Mouse (Mus musculus): ENCODE measurements around the gene Foxe1. TPM values are rescaled to one million over a fixed set of nuclear protein-coding genes. Genes with fewer than 3 reads are reported as not detected.
A peak's percentile ranks its signal among the peaks of the same experiment; 100 is the strongest.

Foxe1 gene
- polyA plus RNA-seq, 1 experiment = not detected

DNA sequence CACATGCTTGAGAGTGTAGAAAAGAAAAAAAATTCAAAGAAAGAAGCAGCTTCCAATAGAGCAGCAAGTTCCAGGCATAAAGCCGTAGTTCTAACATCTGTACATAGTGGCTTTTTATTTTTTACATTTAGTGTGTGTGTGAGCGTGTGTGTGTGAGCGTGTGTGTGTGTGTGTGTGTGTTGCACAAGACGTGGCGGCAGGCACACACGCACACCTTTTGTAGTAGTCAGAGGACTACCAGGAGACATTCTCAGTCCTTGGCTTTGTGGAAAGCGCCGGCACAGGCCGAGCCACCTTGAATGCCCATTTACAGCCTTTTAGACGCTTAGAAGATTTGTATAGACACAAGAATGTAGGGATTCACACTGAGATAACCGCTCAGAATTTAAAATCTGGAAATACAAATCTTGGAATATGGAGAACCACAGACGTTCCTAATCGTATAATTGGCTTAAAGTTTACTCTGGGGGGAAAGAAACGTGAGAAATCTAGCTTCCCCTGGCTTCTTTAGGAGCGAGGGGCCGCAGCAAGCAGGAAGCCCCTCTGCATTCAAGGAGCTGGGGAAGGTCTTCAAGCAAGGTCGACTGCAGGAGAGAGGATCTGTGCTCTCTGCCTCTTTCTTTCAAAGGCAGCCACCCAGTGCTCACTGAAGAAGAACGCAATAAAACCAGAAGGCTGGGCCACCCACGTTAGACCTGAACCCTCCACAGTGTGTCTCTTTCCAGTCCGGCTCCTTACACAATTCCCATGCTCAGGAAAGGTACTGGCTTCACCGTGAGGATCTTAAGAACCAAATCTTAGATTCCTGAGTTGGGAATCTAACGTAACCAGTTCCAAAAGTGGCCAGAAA, 1.4 kb upstream of the Foxe1 start:
- 18% methylated on average over 22 of the region's 22 CpGs for WGBS
- TF ChIP-seq POLR2A (IDR thresholded peaks at IDR 0.05; ENCODE audit: low read depth, low read length) = no peak
- TF ChIP-seq CTCF (IDR thresholded peaks at IDR 0.05; ENCODE audit: extremely low read depth, insufficient read length, insufficient replicate concordance, low read depth, low read length) = no peak
- no peak overlapping the region for H3K27ac ChIP-seq (ENCODE audit: insufficient read depth, low read depth, low read length)
- no peaks in the 10 kb centered on the region for H3K36me3 ChIP-seq (ENCODE audit: control insufficient read depth, insufficient read depth, low read length)
- H3K4me1 ChIP-seq (ENCODE audit: control insufficient read depth, insufficient read depth, insufficient read length, low read length) = peaks cover 5% of the 10 kb centered on the region; the same call in 1 of the 2 replicates
- H3K27me3 ChIP-seq (ENCODE audit: control insufficient read depth, insufficient read depth, low read length) = peaks cover 74% of the 10 kb centered on the region
- H3K4me3 ChIP-seq (ENCODE audit: low read depth, low read length) = no peak overlapping the region

DNA sequence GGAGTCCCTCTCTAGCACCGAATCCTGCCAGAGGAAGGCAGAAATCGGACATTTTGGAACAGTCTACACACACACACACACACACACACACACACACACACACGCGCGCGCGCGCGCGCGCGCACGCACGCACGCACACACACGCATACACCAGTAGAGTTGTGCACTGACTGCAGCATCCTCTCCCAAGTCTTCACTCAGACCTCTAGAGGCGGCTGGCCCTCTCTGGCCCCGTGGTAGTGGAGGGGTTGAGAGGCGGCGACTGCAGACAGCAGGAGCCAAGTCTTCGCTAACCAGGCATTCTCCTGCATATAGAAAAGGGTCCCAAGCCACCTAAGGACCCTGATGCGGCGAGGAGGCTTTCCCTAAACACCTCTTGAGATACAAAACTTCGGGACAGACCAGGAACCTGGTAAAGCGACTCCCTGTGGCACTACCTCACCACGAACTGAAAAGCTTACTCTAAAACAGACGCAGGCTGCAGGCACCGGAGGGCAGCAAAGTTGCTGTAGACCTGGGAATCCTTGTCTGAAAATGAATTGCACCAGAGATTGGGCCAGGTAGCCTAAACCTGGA, 610 bp upstream of the Foxe1 start:
- Histone ChIP-seq H3K36me3 (ENCODE audit: control insufficient read depth, insufficient read depth, low read length) (no peaks in the 10 kb centered on the region), H3K27me3 (ENCODE audit: control insufficient read depth, insufficient read depth, low read length) (peaks cover 77% of the 10 kb centered on the region), H3K4me1 (ENCODE audit: control insufficient read depth, insufficient read depth, insufficient read length, low read length) (peaks cover 5% of the 10 kb centered on the region; the same call in 1 of the 2 replicates), H3K27ac (ENCODE audit: insufficient read depth, low read depth, low read length) (no peak overlapping the region), H3K4me3 (ENCODE audit: low read depth, low read length) (no peak overlapping the region)
- 2% methylated on average over 28 of the region's 28 CpGs for WGBS
- no peak for TF ChIP-seq POLR2A (IDR thresholded peaks at IDR 0.05; ENCODE audit: low read depth, low read length)
- TF ChIP-seq CTCF (IDR thresholded peaks at IDR 0.05; ENCODE audit: extremely low read depth, insufficient read length, insufficient replicate concordance, low read depth, low read length) = no peak

GRCm38 (mm10) chr4:46344288-46344687, 879 bp downstream of the Foxe1 start:
- 1% methylated on average over 51 of the region's 51 CpGs for WGBS
- Histone ChIP-seq H3K36me3 (ENCODE audit: control insufficient read depth, insufficient read depth, low read length) (no peaks in the 10 kb centered on the region), H3K27me3 (ENCODE audit: control insufficient read depth, insufficient read depth, low read length) (peaks cover 77% of the 10 kb centered on the region), H3K4me3 (ENCODE audit: low read depth, low read length) (peak overlapping the region; percentile 38), H3K4me1 (ENCODE audit: control insufficient read depth, insufficient read depth, insufficient read length, low read length) (peaks cover 5% of the 10 kb centered on the region; the same call in 1 of the 2 replicates), H3K27ac (ENCODE audit: insufficient read depth, low read depth, low read length) (no peak overlapping the region)
- TF ChIP-seq POLR2A (IDR thresholded peaks at IDR 0.05; ENCODE audit: low read depth, low read length) (no peak), CTCF (IDR thresholded peaks at IDR 0.05; ENCODE audit: extremely low read depth, insufficient read length, insufficient replicate concordance, low read depth, low read length) (no peak)

- TF ChIP-seq CTCF (IDR thresholded peaks at IDR 0.05; ENCODE audit: extremely low read depth, insufficient read length, insufficient replicate concordance, low read depth, low read length) (no peak), POLR2A (IDR thresholded peaks at IDR 0.05; ENCODE audit: low read depth, low read length) (no peak)
- Histone ChIP-seq H3K4me3 (ENCODE audit: low read depth, low read length) (0 out of 2 replicates have a peak overlapping the region, but pooled peaks have one; percentile 38), H3K36me3 (ENCODE audit: control insufficient read depth, insufficient read depth, low read length) (no peaks in the 10 kb centered on the region), H3K27ac (ENCODE audit: insufficient read depth, low read depth, low read length) (no peak overlapping the region), H3K4me1 (ENCODE audit: control insufficient read depth, insufficient read depth, insufficient read length, low read length) (peaks cover 5% of the 10 kb centered on the region; the same call in 1 of the 2 replicates), H3K27me3 (ENCODE audit: control insufficient read depth, insufficient read depth, low read length) (peaks cover 76% of the 10 kb centered on the region)
- WGBS = 6% methylated on average over 67 of the region's 67 CpGs
Observed at GRCm38 (mm10) chr4:46345056-46345772, 1.8 kb downstream of the Foxe1 start.

DNA sequence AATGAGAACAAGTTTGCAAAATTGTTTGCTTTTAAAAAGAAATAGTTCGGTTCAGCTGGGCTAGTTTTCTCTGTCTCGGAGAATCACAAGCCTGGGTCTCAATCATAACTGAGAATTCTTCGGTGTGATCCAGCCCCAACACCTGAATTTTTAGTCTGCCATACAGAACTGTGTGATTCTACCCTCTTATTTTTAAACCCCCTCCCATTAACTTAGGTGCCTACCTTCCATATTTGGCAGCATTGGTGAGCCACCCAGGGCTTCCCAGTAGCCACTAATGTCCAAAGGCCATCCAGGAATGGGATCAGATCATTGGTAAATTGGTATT, 2.3 kb downstream of the Foxe1 start:
- no peak for TF ChIP-seq POLR2A (IDR thresholded peaks at IDR 0.05; ENCODE audit: low read depth, low read length)
- TF ChIP-seq CTCF (IDR thresholded peaks at IDR 0.05; ENCODE audit: extremely low read depth, insufficient read length, insufficient replicate concordance, low read depth, low read length) = no peak
- H3K36me3 ChIP-seq (ENCODE audit: control insufficient read depth, insufficient read depth, low read length) = no peaks in the 10 kb centered on the region
- WGBS = 28% methylated on average over 3 of the region's 3 CpGs
- H3K4me3 ChIP-seq (ENCODE audit: low read depth, low read length) = no peak overlapping the region
- H3K4me1 ChIP-seq (ENCODE audit: control insufficient read depth, insufficient read depth, insufficient read length, low read length) = peaks cover 5% of the 10 kb centered on the region; the same call in 1 of the 2 replicates
- H3K27ac ChIP-seq (ENCODE audit: insufficient read depth, low read depth, low read length) = no peak overlapping the region
- peaks cover 77% of the 10 kb centered on the region for H3K27me3 ChIP-seq (ENCODE audit: control insufficient read depth, insufficient read depth, low read length)

DNA sequence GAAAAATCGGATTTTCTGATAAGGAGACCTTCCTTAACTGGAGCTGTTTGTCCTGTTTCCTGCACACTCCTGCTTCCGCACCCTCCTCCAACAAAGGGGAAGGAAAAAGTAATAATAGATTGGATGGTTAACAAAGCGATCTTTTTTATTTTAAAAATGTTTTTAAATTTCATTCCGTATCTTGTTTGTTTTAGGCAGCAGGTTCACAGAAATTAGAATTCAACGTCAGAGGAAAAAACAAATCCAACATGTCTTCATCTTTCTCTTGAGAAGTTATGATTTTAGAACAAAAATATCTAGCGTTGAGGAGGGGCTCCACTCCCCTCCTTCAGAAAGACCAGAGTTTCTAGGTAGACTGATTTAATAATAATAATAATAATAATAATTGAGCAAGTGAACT, 2.8 kb downstream of the Foxe1 start:
- no peak for TF ChIP-seq POLR2A (IDR thresholded peaks at IDR 0.05; ENCODE audit: low read depth, low read length)
- TF ChIP-seq CTCF (IDR thresholded peaks at IDR 0.05; ENCODE audit: extremely low read depth, insufficient read length, insufficient replicate concordance, low read depth, low read length) = no peak
- peaks cover 82% of the 10 kb centered on the region for H3K27me3 ChIP-seq (ENCODE audit: control insufficient read depth, insufficient read depth, low read length)
- WGBS = 25% methylated on average over 6 of the region's 6 CpGs

More for the DNA sequence above, 2.8 kb downstream of the Foxe1 start:
- H3K36me3 ChIP-seq (ENCODE audit: control insufficient read depth, insufficient read depth, low read length) = no peaks in the 10 kb centered on the region
- H3K4me1 ChIP-seq (ENCODE audit: control insufficient read depth, insufficient read depth, insufficient read length, low read length) = peaks cover 5% of the 10 kb centered on the region; the same call in 1 of the 2 replicates
- no peak overlapping the region for H3K4me3 ChIP-seq (ENCODE audit: low read depth, low read length)
- H3K27ac ChIP-seq (ENCODE audit: insufficient read depth, low read depth, low read length) = no peak overlapping the region

Data from small intestine, adult 2 months (tissue).